In genomic region chr5:33095315-33095714, GRCm38 (mm10) we compare ENCODE assay signal across 31 mouse cellular contexts. TPM values are rescaled to one million over a fixed set of nuclear protein-coding genes. Genes with fewer than 3 reads are reported as not detected.
"Had no signal": no experiment of that assay in that cellular context is flagged by ENCODE, and none has a peak within 500 bp of the region (broad histone marks: within the 10 kb centered on the region; RNA-seq: fewer than 3 reads in every experiment).

No protein-coding gene starts in this region.

- H3K27ac ChIP-seq: heart, embryonic 13.5 days; heart, embryonic 15.5 days; hindbrain, embryonic 13.5 days; hindbrain, embryonic 15.5 days; hindbrain, postnatal 0 days; kidney, embryonic 15.5 days; kidney, postnatal 0 days; layer of hippocampus, adult 2 months; left cerebral cortex, adult 2 months; limb, embryonic 13.5 days; limb, embryonic 15.5 days; liver, embryonic 12.5 days; liver, embryonic 14.5 days had no signal

- DNase-seq: gastrocnemius, postnatal 14 days; gastrocnemius, postnatal 36 days; heart, adult 18-20 months; heart, postnatal 14 days; heart, postnatal 36 days; kidney, adult 11 months; kidney, adult 2 months; kidney, adult 9 months; kidney, postnatal 14 days; kidney, postnatal 36 days; left cerebral cortex, postnatal 4 days had no signal

- H3K9me3 ChIP-seq: heart, embryonic 13.5 days; heart, embryonic 15.5 days; hindbrain, embryonic 13.5 days; hindbrain, embryonic 15.5 days; kidney, embryonic 15.5 days; limb, embryonic 13.5 days; limb, embryonic 15.5 days; liver, embryonic 12.5 days had no signal

- H3K27me3 ChIP-seq: heart, embryonic 13.5 days; heart, embryonic 15.5 days; hindbrain, embryonic 13.5 days; hindbrain, embryonic 15.5 days; kidney, embryonic 15.5 days; limb, embryonic 13.5 days had no signal

- ATAC-seq: hindbrain, postnatal 0 days; intestine, embryonic 16.5 days; liver, embryonic 12.5 days had no signal

- H3K4me1 ChIP-seq: heart, embryonic 13.5 days; heart, embryonic 15.5 days; hindbrain, embryonic 13.5 days; hindbrain, embryonic 15.5 days; kidney, embryonic 15.5 days; limb, embryonic 13.5 days; limb, embryonic 15.5 days; liver, embryonic 12.5 days had no signal

- H3K36me3 ChIP-seq: heart, embryonic 13.5 days; heart, embryonic 15.5 days; hindbrain, embryonic 13.5 days; hindbrain, embryonic 15.5 days; kidney, embryonic 15.5 days; limb, embryonic 13.5 days; limb, embryonic 15.5 days; liver, embryonic 12.5 days had no signal

- H3K9ac ChIP-seq: heart, embryonic 13.5 days; heart, embryonic 15.5 days; hindbrain, embryonic 13.5 days; hindbrain, embryonic 15.5 days; kidney, embryonic 15.5 days; limb, embryonic 13.5 days; limb, embryonic 15.5 days; liver, embryonic 12.5 days; liver, embryonic 14.5 days had no signal

- H3K4me2 ChIP-seq: heart, embryonic 11.5 days; heart, embryonic 13.5 days; heart, embryonic 15.5 days; hindbrain, embryonic 13.5 days; hindbrain, embryonic 15.5 days; kidney, embryonic 15.5 days; limb, embryonic 13.5 days; limb, embryonic 15.5 days; liver, embryonic 12.5 days had no signal

- H3K4me3 ChIP-seq: heart, embryonic 13.5 days; heart, embryonic 15.5 days; hindbrain, embryonic 13.5 days; hindbrain, embryonic 15.5 days; kidney, embryonic 15.5 days; layer of hippocampus, adult 2 months; left cerebral cortex, adult 2 months; limb, embryonic 13.5 days; limb, embryonic 15.5 days; liver, embryonic 12.5 days had no signal

RNA-seq across cellular contexts. Expression of gene Slc5a1, which starts 8.7 kb away (rescaled TPM):
- total RNA-seq: gastrocnemius, adult 18-20 months; gastrocnemius, adult 8-10 months; gastrocnemius, postnatal 14 days; gastrocnemius, postnatal 36 days; hematopoietic stem cell, adult 5-6 weeks; left cerebral cortex, adult 2 months had no signal
- polyA plus RNA-seq: heart, embryonic 11.5 days; heart, embryonic 13.5 days; heart, embryonic 15.5 days; heart, postnatal 0 days; hindbrain, embryonic 11.5 days; limb, embryonic 13.5 days; liver, embryonic 12.5 days; liver, embryonic 14.5 days had no signal
